Mouse (Mus musculus): Measurements from ENCODE around the gene Slc38a10. TPM values are rescaled to one million over a fixed set of nuclear protein-coding genes. Genes with fewer than 3 reads are reported as not detected.
A peak's percentile ranks its signal among the peaks of the same experiment; 100 is the strongest.

Gene Slc38a10
- polyA plus RNA-seq, 1 experiment from 2014 or later = 100 TPM

GRCm38 (mm10) chr11:120187236-120188101 lies 36.3 kb upstream of the Slc38a10 start:
- H3K9me3 ChIP-seq (ENCODE audit: control insufficient read depth, low read length) = no peaks in the 10 kb centered on the region
- peak overlapping the region; percentile 96 for H3K9ac ChIP-seq (ENCODE audit: low read length)
- peak overlapping the region; percentile 85 for H3K4me3 ChIP-seq (ENCODE audit: low read length)
- H3K27me3 ChIP-seq (ENCODE audit: control insufficient read depth, insufficient read depth, low read depth, low read length) = no peaks in the 10 kb centered on the region
- peak overlapping the region; percentile 87 for H3K4me2 ChIP-seq (ENCODE audit: low read depth, low read length)
- peaks cover 36% of the 10 kb centered on the region for H3K4me1 ChIP-seq (replicated peaks; ENCODE audit: control insufficient read depth, insufficient read depth, low read length)
- no peaks in the 10 kb centered on the region for H3K36me3 ChIP-seq (ENCODE audit: control insufficient read depth, insufficient read depth, low read length)
- H3K27ac ChIP-seq (ENCODE audit: low read length) = peak overlapping the region; percentile 47
- 1% methylated on average over 43 of the region's 43 CpGs for WGBS
- ATAC-seq (ENCODE audit: low read depth) = no peak

- WGBS = 10% methylated on average over 20 of the region's 20 CpGs
- H3K36me3 ChIP-seq (ENCODE audit: control insufficient read depth, insufficient read depth, low read length) = no peaks in the 10 kb centered on the region
- ATAC-seq (ENCODE audit: low read depth) = no peak
- peak overlapping the region; percentile 65 for H3K27ac ChIP-seq (ENCODE audit: low read length)
- H3K4me3 ChIP-seq (ENCODE audit: low read length) = peak overlapping the region; percentile 85
- H3K4me1 ChIP-seq (replicated peaks; ENCODE audit: control insufficient read depth, insufficient read depth, low read length) = peaks cover 41% of the 10 kb centered on the region
- H3K9ac ChIP-seq (ENCODE audit: low read length) = peak overlapping the region; percentile 96
- no peaks in the 10 kb centered on the region for H3K9me3 ChIP-seq (ENCODE audit: control insufficient read depth, low read length)
- H3K4me2 ChIP-seq (ENCODE audit: low read depth, low read length) = peak overlapping the region; percentile 87
- no peaks in the 10 kb centered on the region for H3K27me3 ChIP-seq (ENCODE audit: control insufficient read depth, insufficient read depth, low read depth, low read length)
These were observed 35.7 kb upstream of the Slc38a10 start for GRCm38 (mm10) chr11:120186821-120187235.

- 19% methylated on average over 18 of the region's 18 CpGs for WGBS
- no peaks in the 10 kb centered on the region for H3K9me3 ChIP-seq (ENCODE audit: control insufficient read depth, low read length)
- peak overlapping the region; percentile 87 for H3K4me2 ChIP-seq (ENCODE audit: low read depth, low read length)
- H3K27ac ChIP-seq (ENCODE audit: low read length) = peak overlapping the region; percentile 87
- peak overlapping the region; percentile 96 for H3K9ac ChIP-seq (ENCODE audit: low read length)
- ATAC-seq (ENCODE audit: low read depth) = no peak
- H3K36me3 ChIP-seq (ENCODE audit: control insufficient read depth, insufficient read depth, low read length) = no peaks in the 10 kb centered on the region
- H3K4me1 ChIP-seq (replicated peaks; ENCODE audit: control insufficient read depth, insufficient read depth, low read length) = peaks cover 41% of the 10 kb centered on the region
- H3K4me3 ChIP-seq (ENCODE audit: low read length) = peak overlapping the region; percentile 85
- no peaks in the 10 kb centered on the region for H3K27me3 ChIP-seq (ENCODE audit: control insufficient read depth, insufficient read depth, low read depth, low read length)
These were observed 35.1 kb upstream of the Slc38a10 start for GRCm38 (mm10) chr11:120186145-120186740.

DNA sequence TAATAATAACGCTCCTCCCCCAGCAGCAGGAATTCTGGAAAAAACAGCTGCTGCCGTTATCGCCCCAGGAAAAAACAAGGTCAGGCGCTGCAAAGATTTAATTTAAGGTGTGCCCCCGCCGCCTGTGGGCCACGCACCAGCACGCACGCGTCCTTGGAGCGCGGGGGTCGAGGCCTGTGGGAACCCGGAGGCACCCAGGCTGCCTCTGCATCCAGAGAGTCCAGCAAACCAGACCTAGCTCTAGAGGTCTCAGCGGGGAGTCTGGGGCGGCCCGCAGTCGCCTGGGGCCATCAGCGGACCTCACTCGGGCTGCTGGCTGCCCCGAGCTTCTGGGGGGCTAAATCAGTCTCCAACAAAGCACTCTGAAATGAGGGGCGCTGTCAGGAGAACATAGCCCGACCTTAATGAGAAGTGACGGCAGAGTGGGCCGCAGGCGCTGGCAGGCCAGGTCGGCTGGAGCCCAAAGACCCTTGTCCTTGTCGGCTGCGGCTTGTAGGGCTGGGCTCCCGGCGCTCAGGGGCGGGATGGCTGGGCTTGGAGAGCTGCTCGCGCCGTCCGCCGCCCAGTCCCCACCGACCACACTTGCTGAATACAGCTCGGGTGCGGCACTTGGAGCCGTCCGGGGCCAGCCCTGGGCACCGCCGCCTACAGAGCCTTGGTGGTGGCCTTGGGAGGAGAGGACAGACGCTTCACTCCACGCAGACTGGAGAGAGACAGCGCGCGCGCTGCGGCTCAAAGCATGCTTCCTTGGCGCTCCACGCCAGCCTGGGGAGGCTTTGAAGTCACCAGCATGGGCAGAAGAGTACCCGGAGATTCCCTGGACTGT lies 34.4 kb upstream of the Slc38a10 start:
- Histone ChIP-seq H3K9ac (ENCODE audit: low read length) (peak overlapping the region; percentile 96), H3K4me3 (ENCODE audit: low read length) (peak overlapping the region; percentile 85), H3K27ac (ENCODE audit: low read length) (peak overlapping the region; percentile 87), H3K4me2 (ENCODE audit: low read depth, low read length) (peak overlapping the region; percentile 87), H3K9me3 (ENCODE audit: control insufficient read depth, low read length) (no peaks in the 10 kb centered on the region), H3K27me3 (ENCODE audit: control insufficient read depth, insufficient read depth, low read depth, low read length) (no peaks in the 10 kb centered on the region), H3K36me3 (ENCODE audit: control insufficient read depth, insufficient read depth, low read length) (no peaks in the 10 kb centered on the region), H3K4me1 (replicated peaks; ENCODE audit: control insufficient read depth, insufficient read depth, low read length) (peaks cover 38% of the 10 kb centered on the region)
- ATAC-seq (ENCODE audit: low read depth) = no peak
- 9% methylated on average over 54 of the region's 54 CpGs for WGBS

DNA sequence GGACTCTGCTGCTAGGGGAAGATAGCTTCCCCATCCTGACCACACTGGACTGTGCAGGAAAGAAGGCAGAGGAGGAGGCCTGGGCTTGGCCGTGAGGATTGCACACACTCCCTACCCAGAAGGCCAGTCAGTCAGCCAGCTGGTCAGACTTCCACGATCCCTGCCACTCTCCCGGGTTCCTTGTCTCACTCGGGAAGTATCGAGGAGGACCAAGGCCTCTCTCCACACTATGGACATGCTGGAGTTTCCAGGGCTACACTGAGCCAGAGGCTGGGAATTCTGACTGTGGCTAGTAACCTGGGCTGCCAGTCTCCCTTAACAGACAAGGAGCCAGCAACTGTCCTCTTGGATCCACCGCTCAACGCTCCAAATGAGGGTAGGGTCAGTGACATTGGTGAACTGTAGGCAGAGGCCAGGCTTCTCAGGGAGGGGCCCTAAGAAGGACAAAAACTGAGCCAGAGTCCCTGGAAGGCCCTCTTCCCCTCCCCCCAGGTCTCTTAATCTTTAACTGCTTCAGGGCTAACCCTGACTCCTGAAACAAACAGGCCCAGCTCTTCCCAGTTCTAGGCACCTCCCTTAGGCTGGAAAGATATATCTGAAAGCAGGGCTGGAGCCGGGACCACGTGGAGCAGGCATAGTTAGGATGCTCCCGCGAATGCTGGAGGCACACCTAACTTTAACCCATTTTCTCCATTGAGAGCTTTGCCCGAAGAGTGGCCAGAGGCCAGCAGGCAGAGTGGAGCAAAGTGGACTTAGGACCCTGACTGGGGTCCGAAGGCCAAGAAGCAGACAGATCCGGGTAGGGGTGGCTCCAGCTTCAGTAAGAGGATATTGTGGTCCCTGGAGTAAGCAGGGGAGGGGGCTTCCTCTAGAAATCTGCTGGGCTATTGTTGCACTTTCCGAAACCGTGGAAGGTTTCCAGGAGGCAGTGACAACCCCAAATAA lies 33.5 kb upstream of the Slc38a10 start:
- peak overlapping the region; percentile 96 for H3K9ac ChIP-seq (ENCODE audit: low read length)
- no peaks in the 10 kb centered on the region for H3K9me3 ChIP-seq (ENCODE audit: control insufficient read depth, low read length)
- H3K36me3 ChIP-seq (ENCODE audit: control insufficient read depth, insufficient read depth, low read length) = no peaks in the 10 kb centered on the region
- peaks cover 35% of the 10 kb centered on the region for H3K4me1 ChIP-seq (replicated peaks; ENCODE audit: control insufficient read depth, insufficient read depth, low read length)
- H3K4me3 ChIP-seq (ENCODE audit: low read length) = peak overlapping the region; percentile 85
- 20% methylated on average over 16 of the region's 16 CpGs for WGBS
- H3K4me2 ChIP-seq (ENCODE audit: low read depth, low read length) = peak overlapping the region; percentile 87
- ATAC-seq (ENCODE audit: low read depth) = 0 out of 2 replicates have a peak, but pooled peaks have one; percentile 7
- H3K27me3 ChIP-seq (ENCODE audit: control insufficient read depth, insufficient read depth, low read depth, low read length) = no peaks in the 10 kb centered on the region
- peak overlapping the region; percentile 87 for H3K27ac ChIP-seq (ENCODE audit: low read length)

DNA sequence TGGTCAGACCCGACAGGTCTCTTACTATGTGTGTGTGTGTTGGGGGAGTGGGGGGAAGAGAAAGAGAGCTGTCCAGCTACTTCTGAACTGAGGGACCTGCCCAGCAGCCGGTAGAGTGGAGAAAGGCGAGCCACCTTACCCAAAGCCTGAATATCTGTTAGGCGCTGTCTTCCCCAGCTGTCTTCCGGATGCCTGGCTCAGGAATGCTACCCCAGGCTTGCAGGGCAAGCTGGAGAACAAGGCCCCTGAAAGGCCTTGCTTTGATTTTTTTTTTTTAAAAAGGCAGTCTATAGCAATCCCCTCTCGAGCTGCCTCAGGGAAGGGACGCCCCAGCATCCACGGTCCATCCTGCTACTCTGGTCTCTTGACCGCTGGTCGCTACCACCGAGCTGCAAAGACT lies 32.6 kb upstream of the Slc38a10 start:
- Histone ChIP-seq H3K27ac (ENCODE audit: low read length) (peak overlapping the region; percentile 87), H3K36me3 (ENCODE audit: control insufficient read depth, insufficient read depth, low read length) (no peaks in the 10 kb centered on the region), H3K9me3 (ENCODE audit: control insufficient read depth, low read length) (no peaks in the 10 kb centered on the region), H3K9ac (ENCODE audit: low read length) (peak overlapping the region; percentile 20), H3K27me3 (ENCODE audit: control insufficient read depth, insufficient read depth, low read depth, low read length) (no peaks in the 10 kb centered on the region), H3K4me3 (ENCODE audit: low read length) (no peak overlapping the region), H3K4me1 (replicated peaks; ENCODE audit: control insufficient read depth, insufficient read depth, low read length) (peaks cover 35% of the 10 kb centered on the region), H3K4me2 (ENCODE audit: low read depth, low read length) (0 out of 2 replicates have a peak overlapping the region, but pooled peaks have one; percentile 3)
- ATAC-seq (ENCODE audit: low read depth) = peak; percentile 18
- WGBS = 48% methylated on average over 11 of the region's 11 CpGs

- WGBS = 25% methylated on average over 1 of the region's 1 CpGs
- Histone ChIP-seq H3K27me3 (ENCODE audit: control insufficient read depth, insufficient read depth, low read depth, low read length) (no peaks in the 10 kb centered on the region), H3K27ac (ENCODE audit: low read length) (peak overlapping the region; percentile 87), H3K4me2 (ENCODE audit: low read depth, low read length) (no peak overlapping the region), H3K4me3 (ENCODE audit: low read length) (no peak overlapping the region), H3K4me1 (replicated peaks; ENCODE audit: control insufficient read depth, insufficient read depth, low read length) (peaks cover 35% of the 10 kb centered on the region), H3K9me3 (ENCODE audit: control insufficient read depth, low read length) (no peaks in the 10 kb centered on the region), H3K9ac (ENCODE audit: low read length) (no peak overlapping the region), H3K36me3 (ENCODE audit: control insufficient read depth, insufficient read depth, low read length) (no peaks in the 10 kb centered on the region)
- peak; percentile 55 for ATAC-seq (ENCODE audit: low read depth)
These were observed 32.0 kb upstream of the Slc38a10 start for GRCm38 (mm10) chr11:120183180-120183579.

DNA sequence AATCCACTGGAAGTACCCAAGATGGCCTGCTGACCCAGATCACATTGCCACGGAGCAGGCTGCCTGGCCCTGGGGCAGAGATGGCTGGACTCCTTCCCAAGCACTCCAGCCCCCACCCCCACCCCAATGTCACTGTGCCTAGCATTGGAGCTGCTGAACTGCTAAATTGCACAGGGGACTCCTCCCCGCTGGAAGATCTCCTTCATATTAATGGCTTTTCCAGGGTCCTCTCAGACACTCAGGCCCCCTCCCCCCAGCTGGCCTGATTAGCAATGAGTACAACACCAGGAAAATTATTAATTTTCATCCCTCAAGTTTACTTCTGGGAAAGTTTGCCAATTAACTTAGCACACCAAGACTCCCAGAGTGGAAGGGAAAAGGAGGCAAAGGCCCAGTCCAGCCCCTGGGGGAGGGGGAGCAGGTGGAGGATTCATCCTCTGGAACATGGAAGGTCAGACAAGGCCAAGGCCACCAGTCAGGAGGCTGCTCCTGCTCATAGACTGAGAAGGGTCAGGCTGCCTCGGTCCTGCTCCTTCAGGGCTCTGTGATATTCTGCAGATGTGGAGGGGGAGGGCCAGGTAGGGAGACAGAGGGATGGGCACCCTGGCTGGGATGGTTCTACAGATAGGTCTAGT lies 31.4 kb upstream of the Slc38a10 start:
- Histone ChIP-seq H3K27me3 (ENCODE audit: control insufficient read depth, insufficient read depth, low read depth, low read length) (no peaks in the 10 kb centered on the region), H3K36me3 (ENCODE audit: control insufficient read depth, insufficient read depth, low read length) (no peaks in the 10 kb centered on the region), H3K4me3 (ENCODE audit: low read length) (no peak overlapping the region), H3K27ac (ENCODE audit: low read length) (peak overlapping the region; percentile 87), H3K4me2 (ENCODE audit: low read depth, low read length) (no peak overlapping the region), H3K9me3 (ENCODE audit: control insufficient read depth, low read length) (no peaks in the 10 kb centered on the region), H3K4me1 (replicated peaks; ENCODE audit: control insufficient read depth, insufficient read depth, low read length) (peaks cover 35% of the 10 kb centered on the region), H3K9ac (ENCODE audit: low read length) (no peak overlapping the region)
- ATAC-seq (ENCODE audit: low read depth) = no peak
- WGBS = 21% methylated on average over 3 of the region's 3 CpGs
